Mouse (Mus musculus): ENCODE measurements at regions not wholly inside any gene's neighbourhood (a gene's known extent, or its start where the extent isn't known, plus 50 kb on each side); places are given as distances from the start of the nearest gene placed in this dataset.

- TF ChIP-seq CTCF (IDR thresholded peaks at IDR 0.05; ENCODE audit: low read depth) (peak; percentile 50), EP300 (optimal IDR thresholded peaks at IDR 0.05) (no peak)
These were observed 271.7 kb downstream of the Gxylt1 start for GRCm38 (mm10) chr15:93003233-93003632.
